Mouse (Mus musculus) inflammation-experienced regulatory T-cells, adult 6 months (primary cell): ENCODE measurements at regions not wholly inside any gene's neighbourhood (a gene's known extent, or its start where the extent isn't known, plus 50 kb on each side); places are given as distances from the start of the nearest gene placed in this dataset.

Experiments
- ATAC-seq: one replicate; pipeline ENCODE4 v1.8.0; 2017

DNA sequence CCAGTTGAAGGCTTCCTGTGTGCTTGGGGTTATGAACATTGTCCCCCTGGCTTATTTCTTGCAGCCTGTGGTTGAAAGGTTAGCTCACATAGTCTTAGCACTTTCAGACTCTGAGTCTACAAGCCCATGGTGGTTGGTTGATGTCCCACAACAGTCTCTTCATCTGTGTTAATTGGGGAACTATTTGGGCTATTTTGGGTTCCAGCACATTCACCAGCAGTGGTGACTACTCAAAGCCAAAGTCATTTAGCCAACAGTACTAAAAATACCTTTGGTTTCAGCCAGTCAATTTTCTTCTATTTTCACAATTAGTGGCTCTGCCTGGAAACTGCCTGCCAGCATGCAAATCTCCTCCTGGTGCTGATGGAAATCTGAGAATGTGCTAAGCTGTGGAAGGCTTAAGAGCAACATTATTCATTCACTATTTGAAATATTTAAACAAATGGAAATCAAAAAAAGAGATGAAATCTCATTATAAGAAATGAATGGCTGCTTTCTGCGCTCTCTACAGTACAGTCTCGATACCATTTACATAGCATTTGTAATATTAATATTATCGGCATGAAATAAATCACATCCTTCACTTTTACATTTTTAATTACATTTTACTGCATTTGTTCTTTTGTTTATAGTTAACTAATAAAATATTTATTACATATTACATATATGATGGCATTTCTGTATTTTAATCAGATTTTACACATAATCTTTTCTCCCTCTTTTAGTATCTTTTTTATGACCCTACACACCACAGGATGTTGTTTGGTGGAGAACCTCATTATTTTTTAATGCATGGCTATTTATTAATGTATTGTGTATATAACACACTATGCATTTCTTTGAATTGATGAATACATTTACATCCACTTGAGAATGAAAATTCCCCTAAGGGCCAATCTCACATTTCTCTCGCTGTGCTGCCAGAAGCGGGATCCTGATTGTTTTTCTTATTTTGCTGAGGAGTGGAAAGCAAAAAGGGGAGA, 1023.5 kb downstream of the Car8 start:
- no peak for ATAC-seq

GRCm38 (mm10) chr4:7206987-7207386, 1031.9 kb downstream of the Car8 start:
- peak; percentile 86 for ATAC-seq

- no peak for ATAC-seq
Measured at GRCm38 (mm10) chr4:7201816-7202215, 1037.0 kb downstream of the Car8 start.

DNA sequence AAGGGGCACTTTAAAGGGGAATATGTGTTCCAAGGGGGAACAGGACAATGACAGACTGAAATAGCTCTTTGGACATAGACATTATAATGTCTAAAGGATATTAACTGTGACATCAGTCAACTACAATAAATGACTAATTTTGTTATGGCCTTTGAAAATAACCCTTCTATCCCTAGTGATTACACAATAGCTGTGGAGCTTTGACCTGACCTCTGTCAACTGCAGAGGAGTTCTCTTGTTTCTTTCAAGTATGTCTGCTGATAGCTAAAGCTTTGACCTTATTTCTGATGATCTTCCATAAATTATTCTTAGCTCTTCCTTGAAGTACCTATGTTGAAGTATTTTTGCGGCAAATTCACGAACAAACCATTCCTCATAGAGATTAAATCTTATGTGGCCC, 1038.9 kb downstream of the Car8 start:
- no peak for ATAC-seq

GRCm38 (mm10) chr4:7199052-7199451, 1039.8 kb downstream of the Car8 start:
- peak; percentile 87 for ATAC-seq

GRCm38 (mm10) chr4:7196570-7196969, 1042.3 kb downstream of the Car8 start:
- no peak for ATAC-seq

DNA sequence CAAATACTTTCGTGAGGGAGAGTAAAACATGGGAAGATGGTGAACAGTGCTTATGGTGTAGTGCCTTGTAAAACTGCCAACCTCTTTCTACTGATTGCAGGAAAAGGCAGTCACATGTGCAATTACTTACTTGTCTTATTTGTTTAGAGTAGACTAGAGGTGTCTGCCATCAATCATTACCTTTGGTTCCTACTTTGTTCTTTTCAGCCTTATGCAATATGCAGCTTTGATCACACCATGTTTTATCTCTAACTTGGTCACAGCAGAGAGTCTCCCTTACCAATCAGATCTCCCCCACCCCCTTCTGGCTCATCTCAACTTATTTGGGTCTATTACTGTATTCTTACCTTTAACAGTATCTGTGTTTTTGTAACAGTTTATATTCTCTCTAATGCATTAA, 1043.2 kb downstream of the Car8 start:
- no peak for ATAC-seq

DNA sequence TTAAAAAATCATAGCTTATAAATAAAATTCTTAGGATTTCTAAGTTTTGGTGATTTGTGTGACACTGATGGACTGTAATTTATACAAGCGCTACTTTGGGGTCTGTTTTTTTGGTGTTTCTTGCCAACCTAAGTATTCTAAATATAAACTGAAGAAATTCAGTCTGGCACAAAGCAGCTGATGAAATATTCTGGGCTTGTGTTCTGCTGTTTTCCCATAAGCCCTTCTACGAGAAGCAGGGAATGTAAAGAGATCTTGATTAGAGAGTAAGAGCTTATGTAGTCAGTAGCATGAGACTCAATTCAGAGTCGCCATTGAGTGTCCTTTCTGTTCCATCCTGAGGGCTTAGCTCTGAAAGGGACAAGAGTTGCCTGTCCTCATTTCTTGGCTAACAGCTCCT, 1046.9 kb downstream of the Car8 start:
- ATAC-seq: no peak

DNA sequence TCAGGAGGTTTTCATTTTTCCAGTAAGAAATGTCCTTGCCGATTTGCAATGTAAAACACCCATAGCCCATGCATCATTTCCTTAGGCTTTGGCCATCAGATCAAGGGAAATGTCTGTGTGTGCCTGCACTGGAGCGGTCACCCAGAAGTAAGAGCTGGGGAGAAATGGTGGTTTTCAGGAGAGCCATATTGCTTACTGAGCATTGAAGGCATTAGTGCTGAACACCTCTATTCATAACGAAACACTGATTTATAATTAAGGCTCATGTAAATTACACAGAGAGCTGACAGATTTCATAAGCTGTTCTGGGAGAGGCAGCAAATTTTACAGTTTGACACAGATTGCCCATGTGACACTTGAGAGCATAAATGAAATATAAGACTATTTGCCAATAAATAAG, 1047.6 kb downstream of the Car8 start:
- no peak for ATAC-seq

- ATAC-seq: peak; percentile 21
Measured at GRCm38 (mm10) chr4:7175030-7175429, 1063.8 kb downstream of the Car8 start.

GRCm38 (mm10) chr4:7172528-7173306, 1066.1 kb downstream of the Car8 start:
- peak; percentile 42 for ATAC-seq

- peak; percentile 6 for ATAC-seq
Measured at GRCm38 (mm10) chr4:7171637-7172417, 1067.0 kb downstream of the Car8 start.

- ATAC-seq: no peak
Measured at GRCm38 (mm10) chr4:7161411-7161810, 1077.4 kb downstream of the Car8 start.

GRCm38 (mm10) chr4:7157883-7158282, 1081.0 kb downstream of the Car8 start:
- no peak for ATAC-seq

DNA sequence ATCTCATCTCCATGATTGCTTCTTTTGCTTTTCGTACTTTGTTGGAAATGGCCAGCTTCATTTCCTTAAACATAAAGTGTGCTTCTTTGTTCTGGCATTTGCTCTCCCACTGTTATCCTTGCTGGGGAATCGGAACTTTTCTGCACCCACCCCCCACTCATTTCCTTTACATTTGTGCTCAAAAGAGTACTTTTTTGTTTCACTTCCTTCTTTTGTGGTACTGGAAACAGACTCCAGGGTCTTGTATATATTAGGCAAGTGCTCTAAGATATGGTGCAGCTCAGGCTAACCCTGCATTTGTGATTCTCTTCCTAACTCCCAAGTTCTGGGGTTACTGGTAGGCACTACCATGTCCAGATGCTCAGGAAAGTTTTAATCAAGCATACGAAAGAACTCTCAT, 1084.6 kb downstream of the Car8 start:
- no peak for ATAC-seq

DNA sequence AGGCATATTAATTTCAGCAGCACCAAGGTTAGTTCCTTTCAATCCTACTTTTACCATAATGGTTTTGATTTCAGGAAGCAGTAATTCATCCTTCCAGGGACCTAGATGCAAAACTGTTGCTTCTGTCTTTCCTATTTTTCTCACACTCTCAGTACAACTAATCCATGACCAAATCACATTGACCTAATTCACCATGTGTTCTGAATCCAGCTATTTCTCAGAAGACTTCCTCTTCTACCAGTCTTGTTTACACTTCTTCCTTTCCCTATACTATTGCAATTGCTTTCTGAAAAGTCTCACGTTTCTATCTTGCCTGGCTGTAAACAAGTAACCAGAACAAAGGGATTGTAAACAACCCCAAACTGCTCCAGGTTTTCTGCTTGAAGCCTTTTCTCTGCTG, 1085.0 kb downstream of the Car8 start:
- ATAC-seq: no peak

- ATAC-seq: no peak
Measured at GRCm38 (mm10) chr4:7145756-7146155, 1093.1 kb downstream of the Car8 start.

GRCm38 (mm10) chr4:7144215-7144614, 1094.6 kb downstream of the Car8 start:
- ATAC-seq: no peak

DNA sequence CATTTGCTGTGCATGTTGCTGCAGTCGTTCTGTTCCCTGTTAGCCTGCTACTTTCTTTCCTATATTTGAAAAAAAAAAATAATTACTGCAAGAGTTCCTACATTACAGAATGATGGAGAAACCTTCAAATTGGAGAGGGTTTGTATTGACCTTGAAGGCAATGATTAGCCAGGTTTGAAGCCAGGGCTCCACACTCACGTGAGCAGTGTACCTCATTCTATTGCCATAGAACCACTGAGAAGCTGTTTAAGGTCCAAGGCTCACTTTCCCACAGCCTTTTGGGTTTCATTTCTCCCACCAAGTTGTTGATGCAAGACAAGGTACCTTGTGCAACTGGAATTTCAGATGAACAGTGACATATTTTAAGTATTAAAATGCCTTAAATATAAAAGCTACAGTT, 1095.2 kb downstream of the Car8 start:
- no peak for ATAC-seq

- ATAC-seq: no peak
Measured at GRCm38 (mm10) chr4:7142781-7143180, 1096.1 kb downstream of the Car8 start.

GRCm38 (mm10) chr4:7112159-7112558, 1126.7 kb downstream of the Car8 start:
- peak; percentile 76 for ATAC-seq

DNA sequence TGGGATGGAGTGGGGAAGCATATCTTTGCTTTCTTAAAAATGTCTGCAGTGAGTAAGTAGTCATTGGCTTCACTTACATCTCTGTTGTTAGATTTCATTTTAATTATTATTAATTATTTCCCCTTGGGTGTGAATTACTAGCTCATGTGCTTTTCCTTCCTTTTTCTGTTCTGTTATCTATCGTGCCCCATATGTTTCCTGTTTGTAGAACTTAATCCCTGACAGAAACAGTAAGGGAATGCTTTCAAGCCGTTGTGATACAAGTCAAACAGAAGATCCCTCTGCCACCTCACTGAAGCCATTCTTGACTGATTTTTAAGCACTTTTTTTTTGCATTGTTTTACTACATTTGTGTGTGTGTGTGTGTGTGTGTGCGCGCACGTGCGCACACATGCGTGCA, 1145.9 kb downstream of the Car8 start:
- ATAC-seq: no peak
